Mouse (Mus musculus) E14TG2a.4 (cell line): ENCODE results near the gene Plgrkt.

Source experiments
- CTCF ChIP-seq: conservative IDR thresholded peaks from 2 replicates; pipeline ENCODE4 v1.5.1; 2014; ENCODE audit warnings: low read length
- NANOG ChIP-seq: IDR thresholded peaks from 2 replicates; pipeline ENCODE4 v1.6.1; 2014; ENCODE audit warnings: borderline replicate concordance, low read length, mixed read lengths
- POU5F1 ChIP-seq: IDR thresholded peaks from 2 replicates; pipeline ENCODE4 v1.6.1; 2014; ENCODE audit warnings: low read length, borderline replicate concordance

DNA sequence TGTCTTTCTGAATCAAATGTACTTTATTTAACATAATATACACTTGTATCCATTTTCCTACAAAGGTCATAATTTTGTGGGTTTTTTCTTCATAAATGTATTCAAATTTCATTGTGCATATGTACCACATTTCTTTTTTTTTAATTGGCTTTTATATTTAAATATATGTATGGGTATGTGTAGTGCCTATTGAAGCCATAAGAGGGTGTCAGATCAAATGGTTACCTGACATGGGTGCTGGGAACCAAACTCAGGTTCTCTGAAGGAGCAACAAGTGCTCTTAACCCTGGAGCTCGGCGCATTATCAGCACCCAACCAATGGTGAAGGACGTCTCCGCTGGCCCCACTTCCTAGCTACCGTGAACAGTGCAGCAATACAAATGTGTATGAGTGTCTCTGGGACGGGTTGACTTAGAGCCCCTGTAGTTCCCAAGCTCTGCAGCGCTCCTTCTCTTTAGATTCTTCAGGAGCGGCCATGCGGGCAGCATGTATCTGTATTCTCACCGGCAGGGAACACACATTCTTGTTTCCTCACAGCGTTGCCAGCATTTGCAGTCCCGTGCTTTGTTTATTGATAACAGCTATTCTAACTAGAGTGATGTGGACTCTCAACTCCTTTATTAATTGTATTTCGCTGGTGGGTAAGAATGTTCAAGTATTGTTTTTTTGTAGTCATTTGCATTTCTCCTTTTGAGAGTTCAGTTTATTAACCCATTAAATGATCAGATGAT is 40.2 kb downstream of the Plgrkt start:
- no peak; the same call in 1 of the 2 replicates for TF ChIP-seq CTCF
- no peak for TF ChIP-seq POU5F1
- TF ChIP-seq NANOG: no peak
